Mouse (Mus musculus) G1E (cell line): Measurements from ENCODE around the gene Klhdc4.

Experiments
- CTCF ChIP-seq: IDR thresholded peaks from 2 replicates; pipeline ENCODE4 v1.5.1; 2012; ENCODE audit warnings: low read depth, low read length, inconsistent platforms, mixed read lengths
- GATA1 ChIP-seq: IDR thresholded peaks from 2 replicates; pipeline ENCODE4 v1.6.1; 2012; ENCODE audit warnings: borderline replicate concordance, low read length, inconsistent platforms, mixed read lengths
- GATA2 ChIP-seq: IDR thresholded peaks from 2 replicates; pipeline ENCODE4 v1.6.1; 2012; ENCODE audit warnings: low read depth, low read length, inconsistent platforms, borderline replicate concordance
- TAL1 ChIP-seq: conservative IDR thresholded peaks from 2 replicates; pipeline ENCODE4 v1.6.1; 2012; ENCODE audit warnings: low read depth, low read length, inconsistent platforms, mixed read lengths

DNA sequence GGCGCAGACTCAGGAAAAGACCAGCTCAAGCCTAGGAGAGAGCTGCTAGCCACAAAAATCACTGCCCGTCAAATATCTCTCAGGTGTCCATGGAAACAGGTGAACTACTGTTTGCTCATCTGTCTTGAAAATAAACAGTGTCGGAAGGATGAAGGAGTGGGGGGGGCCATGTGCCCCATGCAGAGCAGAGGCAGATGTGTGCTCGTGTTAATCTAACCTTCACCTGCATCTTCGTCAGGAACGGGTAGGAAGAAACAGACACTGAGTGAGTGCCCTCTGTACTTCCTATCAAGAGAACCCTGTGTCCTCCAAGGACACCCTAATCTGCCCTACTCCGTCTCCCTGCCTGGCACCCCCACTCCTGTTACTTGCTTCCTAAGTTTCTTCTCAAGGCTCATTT is 22.3 kb upstream of the Klhdc4 start:
- TF ChIP-seq CTCF = no peak
- no peak for TF ChIP-seq TAL1
- no peak for TF ChIP-seq GATA2
- no peak for TF ChIP-seq GATA1
